Mouse (Mus musculus) adrenal gland, adult 10 weeks (tissue): ENCODE measurements around the gene Casp14. TPM values are rescaled to one million over a fixed set of nuclear protein-coding genes. Genes with fewer than 3 reads are reported as not detected.

Experiments used
- polyA plus RNA-seq: library from polyadenylated mRNA; stranded (reverse); fragments of 350-450 nt; fragmentation: Illumina TruSeq; extraction: RNeasy Lipid Tissue Mini Kit (QIAGEN cat#74804); gene quantifications from one replicate; pipeline ENCODE4 v1.2.3, GENCODE M21; 2014; ENCODE audit warnings: low read depth, low replicate concordance

Casp14 gene
- not detected for polyA plus RNA-seq

GRCm38 (mm10) chr10:78718056-78718455 is at the start of gene Casp14:
TSS of gene Casp14 (minus strand) at chr10:78718294.

DNA sequence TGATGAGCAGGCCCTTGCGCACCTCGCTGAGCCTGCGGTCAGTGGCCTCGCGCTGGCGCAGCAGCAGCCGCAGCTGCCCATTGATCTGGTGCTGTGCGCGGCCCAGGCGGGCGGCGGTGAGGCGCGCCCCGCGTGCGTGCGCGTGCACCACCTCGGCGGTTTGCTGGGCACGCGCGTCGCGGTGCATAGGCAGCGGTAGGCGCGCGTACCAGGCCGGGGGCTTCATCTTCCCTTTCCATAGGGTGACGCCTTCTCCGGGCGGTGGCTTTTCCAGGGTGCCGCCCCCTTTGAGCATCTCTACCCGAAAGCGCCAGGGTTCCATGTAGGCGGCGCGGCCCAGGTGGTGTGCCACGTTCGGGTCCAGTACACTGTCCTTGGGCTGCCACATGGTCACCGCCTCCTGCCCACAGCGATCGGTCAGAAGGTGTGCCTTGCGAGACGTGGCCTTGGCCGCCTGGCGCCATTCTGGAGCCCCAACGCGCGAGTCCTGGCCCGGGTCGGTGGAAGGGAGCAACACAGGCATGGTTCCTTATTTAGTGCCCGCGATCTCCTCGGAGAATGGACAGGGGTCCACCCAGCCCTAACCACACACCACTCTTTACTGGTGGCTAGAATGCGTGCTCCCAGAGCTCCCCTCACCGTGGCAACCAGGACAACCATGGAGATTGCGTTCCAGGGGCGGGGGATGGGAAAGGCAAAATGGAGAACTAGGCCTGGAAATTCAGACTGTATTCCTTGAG is 34.5 kb upstream of the Casp14 start, which contains the start of gene Ccdc105:
TSS of gene Ccdc105 (minus strand) at position 614 of the 740 bp plus-strand sequence.

Other genes starting within 250 kb of the Casp14 start
- gene Olfr1358, start 200.9 kb downstream of the Casp14 start, polyA plus RNA-seq, result not detected
- 9.7 TPM for gene Ilvbl, start 143.9 kb downstream of the Casp14 start, polyA plus RNA-seq
- 11.4 TPM for gene Syde1, start 126.3 kb downstream of the Casp14 start, polyA plus RNA-seq
- gene Olfr1357, start 100.2 kb downstream of the Casp14 start, polyA plus RNA-seq, result not detected
- gene Ccdc105, start 34.8 kb upstream of the Casp14 start, polyA plus RNA-seq, result not detected
- gene Slc1a6, start 62.2 kb upstream of the Casp14 start, polyA plus RNA-seq, result not detected
- not detected for gene Olfr1356, start 133.9 kb upstream of the Casp14 start, polyA plus RNA-seq
- not detected for gene Olfr1355, start 157.2 kb upstream of the Casp14 start, polyA plus RNA-seq
- not detected for gene Olfr1354, start 194.9 kb upstream of the Casp14 start, polyA plus RNA-seq
- not detected for gene Olfr8, start 232.3 kb upstream of the Casp14 start, polyA plus RNA-seq
- not detected for gene Olfr1353, start 245.0 kb upstream of the Casp14 start, polyA plus RNA-seq